Mouse (Mus musculus) cerebellum, postnatal 4 days (tissue): Measurements from ENCODE around the gene Efcab2.

Experiments used
- DNase-seq, 2 experiments: peaks; one replicate each; pipeline ENCODE4 v3.0.0; 2022; ENCODE audit warnings: low spot score in 2 of 2, mixed read lengths in 1 of 2

Efcab2 gene

DNA sequence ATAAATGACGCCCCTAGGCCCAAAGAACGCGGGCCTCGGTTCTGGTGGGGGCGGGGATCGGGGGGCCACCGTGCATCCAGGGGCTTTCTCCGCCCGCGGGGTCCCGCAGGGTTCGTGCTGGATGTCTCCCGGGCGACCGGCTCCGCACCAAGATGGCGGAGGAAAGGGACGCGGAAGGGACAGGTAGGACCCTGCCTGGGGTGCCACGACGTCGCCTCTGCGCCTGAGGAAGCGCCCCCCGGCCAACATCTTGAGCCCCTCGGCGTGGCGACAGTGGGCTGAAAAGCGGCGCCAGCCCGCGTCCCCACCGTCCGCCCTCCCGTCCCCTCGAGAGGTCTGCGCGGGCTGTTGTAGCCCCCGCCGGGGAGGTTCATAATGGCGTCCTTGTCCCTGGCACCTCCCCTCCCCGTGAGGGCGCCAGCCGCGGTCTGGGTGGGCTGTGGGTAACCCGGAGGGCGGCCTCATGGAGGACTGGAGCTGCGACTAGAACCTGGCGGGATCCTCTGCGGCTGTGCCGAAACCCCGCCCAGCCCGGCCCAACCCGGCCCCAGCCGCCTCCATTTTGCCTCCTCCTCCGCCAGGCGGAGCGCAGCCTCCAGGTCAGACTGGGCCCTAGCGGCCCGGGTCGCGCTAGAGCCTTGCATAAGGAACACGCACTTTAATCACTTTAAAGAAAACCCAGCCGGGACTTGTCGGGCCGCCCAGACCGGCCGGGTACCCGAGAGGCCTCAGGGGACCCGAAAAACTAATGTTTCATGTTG is at the start of gene Efcab2:
Gene Efcab2 (plus strand): TSS at position 135 of the 761 bp plus-strand sequence.
- DNase-seq, result peak; percentile 72 to 88

- no peak for DNase-seq
Observed at GRCm38 (mm10) chr1:178357776-178358710, 47.8 kb upstream of the Efcab2 start.

DNA sequence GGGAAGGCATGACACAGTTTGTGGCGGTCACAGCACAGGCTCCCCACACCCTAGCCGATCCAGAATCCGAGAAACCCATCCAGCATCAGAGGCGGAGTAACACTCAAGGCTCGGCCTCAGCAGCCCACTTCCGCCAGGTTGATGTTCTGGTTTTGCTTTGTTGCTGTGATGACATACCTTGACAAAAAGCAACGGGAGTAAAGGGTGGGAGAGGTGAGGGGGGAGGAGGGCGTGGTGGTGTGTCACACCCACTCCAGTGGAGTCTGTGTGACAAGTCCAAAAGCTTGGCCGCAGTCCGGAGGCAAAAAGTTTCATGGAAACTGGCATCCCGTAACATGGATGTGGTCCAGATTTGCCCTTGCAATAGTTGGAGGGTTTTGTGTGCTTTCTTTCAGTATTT is 45.6 kb upstream of the Efcab2 start:
- no peak for DNase-seq

DNA sequence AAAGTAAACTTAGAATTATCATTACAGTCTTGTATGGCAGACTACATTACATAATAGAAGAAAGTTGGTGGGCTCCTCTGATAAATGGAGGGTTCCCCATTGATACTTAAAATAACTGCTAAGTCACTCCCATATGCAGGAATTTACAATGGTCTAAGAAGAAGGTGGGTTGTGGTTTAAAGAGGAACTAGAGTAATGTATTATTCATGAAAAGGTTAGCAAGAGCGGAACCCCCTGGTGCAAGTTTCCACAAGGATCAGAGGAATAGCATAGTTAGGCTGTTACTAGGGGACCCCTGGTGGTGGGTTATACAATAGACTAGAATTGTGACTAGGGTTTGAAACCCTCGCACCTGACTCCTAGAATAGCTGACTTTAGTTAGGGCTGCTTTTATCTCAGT is 45.2 kb upstream of the Efcab2 start:
- no peak for DNase-seq

GRCm38 (mm10) chr1:178365171-178365570 is 40.7 kb upstream of the Efcab2 start:
- DNase-seq, result no peak

DNA sequence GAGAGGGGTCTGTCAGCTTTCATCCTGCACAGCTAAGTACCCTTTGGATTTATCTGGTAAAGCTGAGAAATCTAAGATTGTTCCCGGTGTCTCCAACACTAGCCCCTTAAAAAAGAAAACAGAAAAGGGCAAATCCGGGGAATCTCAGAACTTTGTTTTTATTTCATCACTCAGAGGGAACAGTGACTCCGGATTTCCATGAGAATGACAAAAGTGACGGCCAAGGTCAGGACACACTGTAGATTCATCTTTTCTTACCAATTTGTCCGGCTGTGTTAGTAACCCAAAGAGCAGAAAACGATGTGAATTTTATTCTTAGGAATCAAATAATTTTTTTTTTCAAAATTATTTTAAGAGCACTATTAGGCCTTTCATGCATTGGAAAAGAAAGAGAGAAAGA is 37.8 kb upstream of the Efcab2 start:
- DNase-seq, result no peak

DNA sequence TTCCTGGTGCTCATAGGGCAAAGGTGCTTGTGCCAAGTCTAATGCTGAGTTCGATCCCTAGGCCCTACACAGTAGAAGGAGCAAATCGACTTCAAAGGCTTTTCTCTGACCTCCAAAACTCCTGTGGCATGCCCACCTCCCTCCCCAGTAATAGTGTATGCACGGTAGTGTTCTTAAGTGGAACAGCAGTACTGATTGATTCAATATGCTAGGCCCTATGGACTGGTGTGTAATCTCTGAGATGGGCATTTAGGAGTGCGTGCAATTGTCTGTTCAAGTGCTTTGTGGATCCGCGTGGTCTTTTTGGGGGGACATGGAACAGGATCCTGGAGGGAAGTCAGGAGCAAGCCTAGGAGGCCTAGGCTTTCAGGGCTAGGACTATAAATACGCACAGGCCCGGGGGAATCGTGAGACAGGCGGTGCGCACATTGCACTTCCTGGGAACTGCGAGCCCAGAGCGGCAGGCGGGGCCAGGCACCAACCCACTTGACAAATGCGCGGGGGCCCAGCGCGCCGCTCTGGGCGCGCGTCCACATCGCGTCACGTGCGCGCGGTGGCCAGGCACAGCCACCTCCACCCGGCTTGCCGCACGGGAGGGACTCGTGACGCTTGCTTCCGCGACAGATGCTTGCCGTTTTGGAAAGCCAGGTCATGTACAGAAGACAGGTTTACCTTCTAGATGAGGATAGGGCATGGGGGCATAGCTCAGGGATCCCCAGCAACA is 37.2 kb upstream of the Efcab2 start:
- peak; percentile 67 to 87 for DNase-seq

- peak in 1 of 2 experiments; percentile 24 for DNase-seq
Observed at GRCm38 (mm10) chr1:178369272-178369651, 36.6 kb upstream of the Efcab2 start.

- no peak for DNase-seq
Observed at GRCm38 (mm10) chr1:178372681-178373080, 33.2 kb upstream of the Efcab2 start.

DNA sequence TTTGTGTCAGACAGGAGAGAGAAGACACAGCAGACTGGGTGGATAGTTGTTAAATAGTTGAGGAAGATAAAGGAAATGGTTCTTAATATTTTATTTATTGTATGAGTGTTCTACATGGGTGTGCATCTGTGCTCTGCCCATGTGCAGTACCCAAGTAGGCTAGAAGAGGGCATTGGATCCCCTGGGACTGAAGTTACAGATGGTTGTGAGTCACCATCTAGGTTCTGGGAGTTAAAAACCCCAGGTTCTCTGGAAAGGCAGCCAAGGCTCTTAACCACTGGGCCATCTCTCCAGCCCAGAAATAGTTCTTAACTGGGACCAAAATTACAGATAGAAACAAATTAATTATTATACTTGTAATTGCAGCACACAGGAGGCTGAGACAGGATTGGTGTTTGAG is 30.5 kb upstream of the Efcab2 start:
- DNase-seq, result no peak

DNA sequence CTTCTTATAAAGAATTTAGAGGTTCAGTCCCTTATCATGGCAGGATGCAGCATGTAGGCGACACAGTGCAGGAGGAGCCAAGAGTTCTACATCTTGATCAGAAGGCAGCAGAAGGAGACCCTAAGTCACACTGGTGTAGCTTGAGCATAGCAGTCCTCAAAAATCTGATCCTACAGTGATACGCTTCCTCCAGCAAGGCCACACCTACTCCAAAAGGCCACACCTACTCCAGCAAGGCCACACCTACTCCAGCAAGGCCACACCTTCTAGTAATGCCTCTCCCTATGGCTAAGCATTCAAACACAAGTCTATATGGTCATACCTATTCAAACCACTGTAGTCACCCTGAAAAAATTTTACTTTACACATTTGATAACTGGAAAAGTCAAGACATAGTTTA is 29.8 kb upstream of the Efcab2 start:
- DNase-seq, result no peak

GRCm38 (mm10) chr1:178376907-178377306 is 29.0 kb upstream of the Efcab2 start:
- DNase-seq, result no peak

DNA sequence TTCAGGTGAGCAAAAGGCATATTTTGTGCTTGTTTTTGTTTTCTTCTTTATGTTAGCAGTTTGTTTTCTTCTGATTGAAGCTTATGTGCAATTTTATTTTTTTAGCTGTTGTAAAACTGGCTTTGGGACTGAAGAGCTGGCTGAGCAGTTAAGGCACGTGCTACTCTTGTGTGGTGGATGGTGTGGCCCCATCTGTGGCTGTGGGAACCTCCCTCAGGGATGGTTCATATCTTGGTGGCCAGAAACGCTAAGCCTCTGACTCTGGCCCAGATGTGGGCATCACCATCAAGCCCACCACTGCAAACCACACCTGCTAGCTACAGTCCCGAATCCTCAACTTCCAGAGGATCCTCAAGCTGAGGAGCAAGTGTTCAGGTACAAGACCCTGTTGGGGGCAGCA is 27.8 kb upstream of the Efcab2 start:
- DNase-seq, result no peak

GRCm38 (mm10) chr1:178379224-178379623 is 26.7 kb upstream of the Efcab2 start:
- no peak for DNase-seq

DNA sequence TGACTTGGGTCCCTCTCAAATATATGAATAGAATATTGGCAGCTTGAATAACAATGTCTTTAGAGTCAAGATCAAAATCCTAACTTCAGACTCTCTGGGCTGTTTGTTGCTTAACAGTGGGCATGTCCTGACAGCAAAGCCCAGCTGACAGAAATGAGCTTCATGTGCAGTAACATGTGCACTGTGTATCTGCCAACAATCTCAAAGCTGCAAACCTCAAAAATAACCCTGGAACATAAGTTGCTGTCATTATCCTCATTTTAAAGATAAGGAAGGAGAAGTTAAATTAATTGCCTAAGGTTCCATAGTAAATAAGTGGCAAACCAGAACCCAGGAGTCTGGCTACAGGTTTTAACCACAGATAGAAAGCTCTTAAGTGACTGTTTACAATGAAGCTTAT is 23.7 kb upstream of the Efcab2 start:
- DNase-seq, result no peak

DNA sequence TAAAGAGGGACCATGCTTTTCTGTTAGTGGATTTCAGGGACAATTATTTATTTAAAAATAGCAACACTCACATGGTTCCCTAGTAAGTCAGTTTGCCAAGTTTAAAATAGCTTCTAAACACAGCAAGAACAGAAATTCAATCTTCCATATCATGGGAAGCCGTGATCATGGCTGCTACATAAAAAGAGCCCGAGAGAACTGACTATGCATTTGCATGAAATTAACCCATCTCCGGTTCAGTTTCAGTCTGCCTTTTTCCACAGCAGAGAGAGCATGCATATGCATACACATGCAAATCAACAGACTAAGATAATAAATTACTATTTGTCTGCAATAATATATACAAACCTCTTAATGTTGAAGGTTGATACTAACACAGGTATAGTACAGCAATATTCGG is 17.1 kb upstream of the Efcab2 start:
- no peak for DNase-seq

- DNase-seq, result no peak
Observed at GRCm38 (mm10) chr1:178389401-178389800, 16.5 kb upstream of the Efcab2 start.

- DNase-seq, result no peak
Observed at GRCm38 (mm10) chr1:178392970-178393369, 12.9 kb upstream of the Efcab2 start.

DNA sequence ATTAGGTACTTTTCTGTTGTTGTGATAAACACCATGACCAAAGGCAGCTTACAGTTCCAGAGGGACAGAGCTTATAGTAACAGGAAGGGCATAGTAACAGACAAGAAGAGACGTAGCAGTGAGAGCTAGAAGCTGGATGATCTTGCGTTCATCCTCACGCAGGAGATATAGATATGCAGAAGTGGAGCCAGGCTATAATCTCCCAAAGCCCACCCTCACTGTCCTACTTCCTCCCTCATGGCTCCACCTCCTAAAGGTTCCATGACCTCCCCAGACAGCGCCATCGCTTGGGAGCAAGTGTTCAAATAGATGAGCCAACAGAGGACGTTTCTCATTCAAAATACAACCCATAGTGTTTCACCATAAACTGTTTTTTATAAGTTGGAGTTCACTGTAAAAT is 10.8 kb upstream of the Efcab2 start:
- DNase-seq, result no peak

GRCm38 (mm10) chr1:178396383-178396782 is 9.5 kb upstream of the Efcab2 start:
- peak in 1 of 2 experiments; percentile 11 for DNase-seq

- DNase-seq, result no peak
Observed at GRCm38 (mm10) chr1:178399879-178400278, 6.0 kb upstream of the Efcab2 start.

- no peak for DNase-seq
Observed at GRCm38 (mm10) chr1:178400652-178401051, 5.2 kb upstream of the Efcab2 start.
